Mouse (Mus musculus) brown adipose tissue, adult 24 weeks (tissue): ENCODE data around the gene Wdr4. TPM values are rescaled to one million over a fixed set of nuclear protein-coding genes. Genes with fewer than 3 reads are reported as not detected.

Experiments used
- H3K27ac ChIP-seq: fragments of 200-500 bp; replicated peaks from 2 replicates; pipeline ENCODE4 v1.5.1; 2012; ENCODE audit warnings: low read depth, mild to moderate bottlenecking, low read length
- H3K4me1 ChIP-seq: fragments of 200-500 bp; 2 replicates; pipeline ENCODE4 v1.6.1; 2012; ENCODE audit warnings: low read length, mixed read lengths; ENCODE audit not compliant: control insufficient read depth, insufficient read depth, insufficient read length
- H3K4me3 ChIP-seq: fragments of 200-500 bp; 2 replicates; pipeline ENCODE4 v1.5.1; 2012; ENCODE audit warnings: low read depth, mild to moderate bottlenecking, low read length, moderate library complexity; ENCODE audit not compliant: insufficient read depth
- polyA plus RNA-seq: library from polyadenylated mRNA; stranded (reverse); fragments of >200 nt; gene quantifications from 2 replicates; pipeline ENCODE4 v1.2.4, GENCODE M21; 2012; ENCODE audit not compliant: missing spikeins, insufficient read depth, insufficient read length

The Wdr4 gene
- polyA plus RNA-seq, 1 experiment, result 7.0 TPM

GRCm38 (mm10) chr17:31451179-31451708 lies 68.5 kb downstream of the Wdr4 start:
- no peaks in the 10 kb centered on the region for H3K4me1 ChIP-seq
- no peak overlapping the region for H3K27ac ChIP-seq

DNA sequence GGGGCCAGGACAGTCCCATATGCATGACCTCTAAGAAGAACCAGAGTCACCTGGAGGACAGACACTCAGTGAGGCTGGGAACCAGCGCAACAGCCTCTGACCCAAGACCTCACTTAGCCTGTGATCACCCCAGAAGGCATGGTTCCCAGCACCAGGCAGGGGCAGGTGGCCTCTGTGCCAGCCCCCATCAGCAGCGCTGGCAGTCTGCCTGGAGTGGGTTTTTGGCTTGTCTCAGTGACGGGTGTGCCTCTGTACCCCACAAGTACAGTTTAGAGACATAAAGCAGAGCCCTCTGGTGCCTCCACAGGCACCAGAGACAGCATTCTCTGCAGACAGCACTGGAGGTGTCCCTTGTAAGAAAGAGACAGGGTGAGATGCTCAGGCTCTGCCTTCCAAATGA lies 69.6 kb downstream of the Wdr4 start:
- Histone ChIP-seq H3K4me3 (no peak overlapping the region), H3K27ac (no peak overlapping the region), H3K4me1 (no peaks in the 10 kb centered on the region)

More at GRCm38 (mm10) chr17:31451179-31451708, 68.5 kb downstream of the Wdr4 start:
- H3K4me3 ChIP-seq, result no peak overlapping the region

DNA sequence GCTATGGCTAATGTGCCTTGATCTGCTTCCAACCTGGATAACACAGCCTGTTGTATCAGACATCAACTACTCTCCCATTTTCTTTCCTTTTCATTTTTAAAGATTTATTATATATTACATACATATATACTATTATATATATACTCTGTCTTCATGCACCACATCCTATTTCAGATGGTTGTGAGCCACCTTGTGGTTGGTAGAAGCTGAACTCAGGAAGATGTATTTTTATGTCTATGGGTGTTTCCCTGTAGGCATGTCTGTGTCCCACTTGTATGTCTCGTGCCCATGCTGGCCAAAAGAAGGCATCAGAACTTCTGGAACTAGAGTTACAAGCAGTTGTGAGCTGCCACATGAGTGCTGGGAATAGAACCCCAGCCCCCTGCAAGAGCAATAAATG lies 71.3 kb downstream of the Wdr4 start:
- Histone ChIP-seq H3K4me3 (no peak overlapping the region), H3K27ac (no peak overlapping the region), H3K4me1 (no peaks in the 10 kb centered on the region)

DNA sequence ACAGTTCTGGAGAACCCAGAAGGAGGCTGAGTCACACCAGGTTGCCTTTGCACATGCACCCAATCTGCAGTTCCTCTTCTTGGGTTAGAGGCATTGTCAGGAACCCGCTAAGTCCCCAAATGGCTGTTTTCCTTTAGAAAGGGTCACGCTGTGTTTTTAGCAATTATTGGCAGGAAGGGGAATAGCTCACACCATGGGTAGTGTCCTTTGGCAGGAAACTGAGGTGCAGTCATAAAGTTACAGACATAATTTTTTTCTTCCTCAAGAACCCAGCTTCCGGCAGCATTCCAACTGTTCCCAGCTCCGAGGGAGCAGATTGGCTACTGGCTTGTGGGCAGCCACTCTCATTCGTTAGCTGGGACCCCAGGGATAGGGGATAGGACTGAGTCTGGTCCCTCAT lies 72.0 kb downstream of the Wdr4 start:
- Histone ChIP-seq H3K4me1 (no peaks in the 10 kb centered on the region), H3K4me3 (no peak overlapping the region), H3K27ac (no peak overlapping the region)

DNA sequence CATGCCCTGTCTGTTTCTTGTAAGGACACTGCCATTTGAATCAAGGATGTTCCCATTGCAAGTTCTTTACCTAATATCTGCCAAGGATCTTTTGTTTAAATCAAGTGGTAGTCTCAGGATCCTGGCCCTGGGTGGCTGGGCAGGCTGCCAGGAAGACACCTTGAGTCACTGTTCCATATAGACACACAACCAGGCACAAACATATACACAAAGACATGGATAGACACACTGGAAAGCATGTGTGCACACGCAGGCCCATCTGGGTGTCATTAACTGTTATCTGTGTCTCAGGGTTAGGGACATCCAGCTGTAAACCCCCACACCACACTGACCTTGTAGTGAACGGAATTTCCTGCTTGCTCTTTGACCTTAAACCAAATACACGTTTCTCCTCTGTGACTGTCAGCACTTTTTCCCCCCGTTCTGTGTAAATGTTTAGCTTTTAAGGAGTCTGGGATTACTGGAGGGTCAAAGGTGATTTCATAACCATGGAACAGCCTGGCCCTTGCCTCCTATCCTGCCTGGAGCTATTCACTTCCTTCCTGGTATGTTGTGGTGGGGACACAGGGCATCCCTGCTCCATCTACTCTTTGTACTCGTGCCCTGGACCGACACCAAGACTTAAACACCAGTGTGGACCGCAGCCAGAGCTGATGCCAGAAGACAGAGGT lies 74.6 kb downstream of the Wdr4 start:
- no peak overlapping the region for H3K4me3 ChIP-seq

More for the DNA sequence above, 74.6 kb downstream of the Wdr4 start:
- Histone ChIP-seq H3K27ac (no peak overlapping the region; the same call in 1 of the 2 replicates), H3K4me1 (no peaks in the 10 kb centered on the region)

Other genes with a start within 250 kb of the Wdr4 start
- gene Rsph1, start 242.6 kb downstream of the Wdr4 start, polyA plus RNA-seq, result 1.1 TPM in 1 of 2 replicates, not detected in the other
- 2.6 TPM in 1 of 2 replicates, not detected in the other for gene Slc37a1, start 233.2 kb downstream of the Wdr4 start, polyA plus RNA-seq
- 0.99 and 2.5 TPM in 2 replicates for gene Pde9a, start 133.8 kb downstream of the Wdr4 start, polyA plus RNA-seq
- gene Ndufv3, start 135 bp upstream of the Wdr4 start, polyA plus RNA-seq, result 1,109 and 1,394 TPM in 2 replicates
- gene Pknox1, start 44.8 kb upstream of the Wdr4 start, polyA plus RNA-seq, result 5.8 and 7.0 TPM in 2 replicates
- gene Cbs, start 117.3 kb upstream of the Wdr4 start, polyA plus RNA-seq, result 1.1 TPM in 1 of 2 replicates, not detected in the other
- 49.0 and 55.5 TPM in 2 replicates for gene U2af1, start 138.9 kb upstream of the Wdr4 start, polyA plus RNA-seq
- not detected in 2 replicates for gene Cryaa, start 157.8 kb upstream of the Wdr4 start, polyA plus RNA-seq